Mouse (Mus musculus) c-Kit-positive CD71-positive TER-119-negative erythroid progenitor cells, embryonic 14.5 days (primary cell): ENCODE results near the gene Csf2ra.
"Not testable (repeated sequence)": the region's sequence is repeated elsewhere in the genome, so short reads cannot be mapped to it uniquely, and the experiment has no call there.

Experiments
- DNase-seq: peaks from one replicate; pipeline ENCODE4 v3.0.0-alpha.2; 2013; ENCODE audit warnings: low read depth

Gene Csf2ra

DNA sequence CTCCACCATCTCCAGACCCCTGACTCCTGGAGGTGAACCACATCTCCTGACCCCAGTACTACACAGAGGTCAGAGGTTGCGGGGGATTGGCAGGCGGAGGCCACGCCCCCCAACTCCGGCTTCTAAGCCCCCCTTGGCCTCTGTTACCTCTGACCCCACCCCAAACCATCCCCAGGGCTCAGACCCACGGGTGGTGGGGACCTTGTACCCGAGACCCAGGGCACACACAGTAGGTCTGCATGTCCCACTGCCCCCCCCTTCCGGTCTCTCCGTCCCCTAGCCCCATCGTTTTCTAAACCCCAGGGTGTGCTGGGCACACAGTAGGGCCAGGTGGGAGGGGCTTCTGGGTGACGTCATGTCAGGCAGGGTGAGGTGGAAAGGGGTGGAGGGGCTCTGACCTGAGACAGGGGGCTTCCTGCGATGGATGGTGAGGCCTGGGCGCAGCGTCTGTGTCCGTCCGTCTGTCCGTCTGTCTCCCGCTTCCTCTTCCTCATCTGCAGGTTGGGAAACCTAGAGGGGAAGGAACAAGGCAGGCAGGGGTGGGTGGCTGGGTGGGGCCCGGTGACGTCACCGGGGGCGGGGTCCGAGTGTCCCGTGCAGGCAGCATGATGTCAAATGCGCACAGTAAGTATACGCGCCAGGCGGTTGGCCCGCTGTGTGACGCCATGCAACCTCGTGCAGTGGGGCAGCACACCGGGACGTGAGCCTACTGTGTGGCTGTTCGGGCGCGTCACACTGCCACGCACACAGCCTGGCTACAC lies at the start of gene Csf2ra:
Csf2ra (minus strand) TSS at position 489 of the 761 bp plus-strand sequence.
- DNase-seq: no peak

DNA sequence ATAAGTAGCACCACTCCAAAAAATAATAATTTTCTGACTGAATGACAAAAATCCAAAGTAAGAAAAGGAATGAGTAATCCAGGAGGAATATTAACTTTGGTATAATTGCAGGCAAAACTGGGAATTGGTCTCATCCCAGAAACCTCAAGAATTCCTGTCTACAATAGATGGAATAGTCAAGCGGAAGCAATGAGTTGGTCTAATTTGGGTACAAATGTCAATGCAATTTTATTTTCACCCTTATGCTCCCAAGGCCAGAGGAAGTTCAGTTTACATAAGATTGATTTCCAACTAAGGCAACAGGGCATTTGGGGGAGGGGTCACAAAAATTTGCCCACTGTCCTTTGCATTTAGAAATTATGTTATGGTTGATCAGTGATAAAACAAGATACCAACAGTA lies 47.2 kb upstream of the Csf2ra start:
- DNase-seq: no peak

DNA sequence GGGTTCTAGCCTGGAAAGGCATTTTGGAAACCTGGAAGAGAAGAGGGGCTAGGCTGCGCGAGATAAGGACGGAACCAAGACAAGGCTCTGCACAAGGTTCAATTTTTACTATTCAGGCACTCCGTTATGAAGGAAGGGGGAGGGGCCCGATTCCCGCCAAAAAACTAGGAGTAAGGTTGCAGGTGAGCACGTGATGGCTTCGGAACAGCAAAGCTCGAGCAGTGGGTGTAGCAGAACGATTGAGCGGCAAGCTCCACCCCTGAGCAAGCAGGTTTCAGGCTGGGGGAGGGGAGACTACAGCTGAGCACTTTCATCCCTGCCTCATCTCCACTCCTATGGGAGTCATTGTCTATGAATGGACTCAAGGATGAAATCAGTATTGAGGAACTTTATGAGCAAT lies 40.9 kb upstream of the Csf2ra start:
- DNase-seq: not testable (repeated sequence)

DNA sequence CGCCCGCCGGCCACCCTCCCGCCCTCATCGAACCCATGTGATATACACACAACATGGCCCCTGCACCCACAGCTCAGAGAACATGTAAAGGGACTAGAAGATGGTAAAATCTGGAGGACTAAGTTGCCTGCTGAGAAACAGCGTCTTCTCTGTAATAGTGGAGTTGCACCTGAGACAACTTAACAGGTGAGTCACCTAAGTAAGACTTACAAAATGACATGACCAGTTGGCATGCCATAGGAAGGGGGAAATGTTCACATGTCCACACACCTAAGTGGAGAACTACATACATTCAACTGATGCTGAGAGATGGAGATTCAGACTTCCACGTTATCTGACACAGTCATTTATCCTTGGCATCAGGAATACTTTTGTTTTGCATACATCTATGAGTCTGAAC lies 38.9 kb upstream of the Csf2ra start:
- DNase-seq: peak; percentile 6

DNA sequence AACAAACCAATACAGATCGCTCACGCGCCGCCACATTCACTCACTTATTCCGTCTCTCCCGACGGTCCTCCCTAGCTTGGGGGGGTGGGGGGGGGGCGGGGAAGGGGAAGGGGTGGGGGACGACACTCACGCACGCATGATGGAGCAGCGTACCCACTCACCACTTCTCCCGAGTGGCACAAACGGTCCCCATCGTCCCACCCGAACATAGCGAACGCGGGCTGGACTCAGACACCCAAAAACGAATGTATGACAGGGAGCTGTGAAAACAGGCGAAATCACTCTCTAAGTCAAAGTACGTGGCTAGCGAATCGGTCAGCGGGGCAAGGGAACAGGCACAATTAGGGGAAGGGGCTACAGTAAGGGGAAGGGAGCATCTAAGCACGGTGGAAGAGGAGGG lies 38.4 kb upstream of the Csf2ra start:
- peak; percentile 4 for DNase-seq

DNA sequence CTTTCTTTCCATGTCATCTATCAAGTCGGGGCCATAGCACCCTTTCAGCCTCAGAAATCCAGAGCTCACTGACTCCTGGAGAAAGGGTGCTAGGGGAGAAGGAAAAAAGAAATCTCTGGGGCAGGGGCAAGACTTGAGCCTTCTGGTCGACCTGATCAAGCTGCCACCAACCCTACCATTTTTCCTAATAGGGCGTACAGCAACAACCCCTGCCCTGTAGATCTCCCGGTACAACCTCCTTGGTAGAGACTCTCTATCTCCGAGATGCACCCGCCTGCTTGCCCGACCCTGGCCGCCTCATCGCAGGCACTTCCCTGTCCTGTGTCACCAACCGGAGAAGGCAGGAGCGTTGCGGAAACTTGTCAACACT lies 38.0 kb upstream of the Csf2ra start:
- DNase-seq: peak; percentile 20

DNA sequence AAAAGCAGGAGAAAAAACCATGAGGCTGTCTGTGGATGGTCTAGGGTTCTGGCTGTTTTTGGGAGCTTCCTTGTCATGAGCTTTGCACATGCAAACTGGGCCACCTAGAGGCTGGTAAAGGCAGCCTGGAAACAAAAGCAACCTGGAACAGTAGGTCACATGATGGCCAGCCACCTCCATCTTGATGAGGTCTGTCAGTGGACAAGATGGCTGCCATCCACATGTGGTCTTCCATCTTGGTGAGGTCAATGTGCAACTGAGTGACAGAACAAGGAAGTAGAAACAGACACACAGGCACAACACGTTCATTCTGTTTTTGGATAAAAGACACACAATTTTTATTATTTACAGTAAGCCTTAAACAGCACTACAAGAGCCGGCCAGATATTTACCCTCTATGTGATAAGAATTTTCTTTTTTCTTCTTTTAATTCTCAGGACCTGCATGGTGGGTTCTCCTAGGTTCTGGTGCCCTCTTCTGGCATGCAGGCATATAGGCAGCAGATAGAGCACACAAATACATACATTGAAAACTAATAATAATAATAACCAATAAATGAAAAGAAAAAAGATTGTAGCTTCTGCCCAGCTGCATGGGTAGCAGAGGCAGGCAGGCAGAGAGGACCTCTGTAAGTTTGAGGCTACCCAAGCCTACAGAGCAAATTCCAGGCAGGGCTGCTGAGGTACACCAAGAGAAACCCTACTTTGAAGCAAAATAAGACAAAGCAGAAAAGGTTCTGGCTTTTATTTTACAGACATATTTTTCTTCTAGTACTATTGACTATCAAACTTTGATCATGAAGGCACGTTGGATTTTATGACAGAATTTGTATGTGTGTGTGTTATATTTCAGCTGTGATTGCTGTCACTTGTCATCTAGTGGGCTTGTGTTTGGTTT lies 37.4 kb upstream of the Csf2ra start:
- DNase-seq: peak; percentile 96

DNA sequence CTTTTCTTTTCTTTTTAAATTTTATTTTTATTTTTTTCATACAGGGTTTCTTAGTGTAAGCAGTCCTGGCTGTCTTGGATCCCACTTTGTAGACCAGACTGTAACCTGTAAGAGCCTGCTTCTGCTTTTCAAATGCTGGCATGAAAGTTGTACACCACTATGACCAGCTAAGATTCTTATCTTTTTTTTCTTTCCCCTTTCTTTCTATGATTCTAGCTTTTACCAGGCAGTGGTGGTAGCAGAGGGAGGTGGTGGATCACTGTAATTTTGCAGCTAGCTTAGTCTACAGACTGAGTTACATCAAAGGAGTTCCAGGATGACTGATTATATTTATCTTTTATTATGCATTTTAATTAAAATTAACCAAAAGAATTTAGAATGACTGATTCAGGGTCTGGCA lies 36.7 kb upstream of the Csf2ra start:
- DNase-seq: no peak

DNA sequence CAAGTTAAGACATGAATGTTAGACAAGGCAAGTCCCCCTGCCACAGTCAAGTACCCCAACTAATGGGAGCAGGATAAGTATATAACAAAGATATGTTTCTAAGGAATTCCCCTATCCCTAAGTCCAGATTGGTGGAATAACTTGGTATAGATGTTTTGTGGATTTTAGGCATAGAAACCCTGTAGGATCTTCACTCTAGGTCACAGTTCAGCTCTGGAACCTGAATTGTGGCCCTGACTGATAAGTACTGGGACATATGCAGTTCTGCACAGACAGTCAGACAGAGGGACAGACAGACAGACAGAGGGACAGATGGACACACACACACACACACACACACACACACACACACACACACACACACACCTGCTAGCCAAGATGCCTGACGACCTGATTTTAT lies 36.0 kb upstream of the Csf2ra start:
- peak; percentile 65 for DNase-seq

DNA sequence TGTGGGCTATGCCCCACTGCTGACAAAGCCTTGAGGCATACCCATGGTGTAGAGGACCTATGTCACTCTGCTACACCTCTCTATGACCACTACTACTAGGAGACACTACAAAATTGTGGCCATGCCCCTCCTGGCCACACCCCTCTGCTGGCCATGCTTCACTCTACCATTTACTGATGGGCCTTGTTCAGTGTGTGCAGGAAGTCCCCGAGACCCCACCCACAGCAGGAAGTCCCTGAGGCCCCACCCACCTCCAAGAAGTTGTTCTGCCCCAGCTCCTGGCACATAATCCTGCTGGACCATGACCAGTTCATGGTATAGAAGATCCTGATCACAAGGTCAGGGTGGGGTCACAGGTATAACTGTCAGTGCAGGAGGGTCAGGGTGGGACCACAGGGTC lies 33.0 kb upstream of the Csf2ra start:
- DNase-seq: no peak

DNA sequence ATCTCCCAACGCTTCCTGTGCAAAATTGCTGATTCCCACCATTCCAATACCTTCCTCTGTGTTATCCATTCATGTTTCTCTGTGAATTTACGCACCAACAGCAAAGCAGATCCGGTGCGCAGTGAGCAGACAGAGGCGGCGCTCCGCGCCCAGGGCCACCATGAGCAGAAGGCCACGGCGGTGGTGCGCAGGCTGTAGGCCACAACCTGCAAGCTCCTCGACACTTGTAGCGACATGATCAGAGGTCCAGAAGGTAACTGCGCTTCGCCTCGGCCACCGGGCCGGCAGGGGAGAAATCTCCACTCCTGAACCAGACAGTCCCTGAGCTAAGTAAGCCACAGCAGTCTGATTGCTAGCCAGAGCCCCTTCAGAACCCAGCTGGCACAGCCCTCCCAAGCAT lies 29.5 kb upstream of the Csf2ra start:
- DNase-seq: no peak

DNA sequence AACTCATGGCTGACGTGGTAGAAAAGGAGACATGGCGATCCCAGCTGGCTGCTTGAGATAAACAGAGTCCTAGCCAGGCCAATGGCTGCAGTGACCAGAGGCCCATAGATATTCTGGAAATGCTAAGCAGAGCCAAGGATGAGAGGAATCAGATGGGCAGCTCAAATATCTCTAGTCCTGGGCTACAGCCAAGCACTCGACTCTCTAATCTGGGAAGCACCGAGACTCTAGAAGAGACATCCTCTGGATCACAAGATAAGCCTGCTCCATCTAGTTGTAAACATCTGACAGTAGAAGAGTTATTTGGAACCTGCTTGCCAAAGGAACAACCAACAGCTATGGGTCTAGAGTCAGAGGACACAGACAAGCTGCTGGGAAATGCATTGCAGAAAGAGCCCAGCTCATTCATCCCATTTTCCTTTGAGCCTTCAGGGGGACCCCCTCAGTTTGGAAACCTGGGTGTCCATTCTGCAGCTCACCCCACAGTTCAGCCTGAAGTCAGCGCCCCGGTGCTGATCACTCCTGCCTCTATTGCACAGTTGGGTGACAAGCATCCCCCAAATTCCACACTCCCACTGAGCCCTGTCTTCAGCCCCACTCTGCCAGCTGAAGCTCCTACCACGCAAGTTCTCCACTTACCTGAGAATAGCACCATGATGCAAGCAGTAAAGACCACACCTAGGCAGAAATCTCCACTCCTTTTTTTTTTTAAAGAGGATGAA lies 28.1 kb upstream of the Csf2ra start:
- DNase-seq: no peak

DNA sequence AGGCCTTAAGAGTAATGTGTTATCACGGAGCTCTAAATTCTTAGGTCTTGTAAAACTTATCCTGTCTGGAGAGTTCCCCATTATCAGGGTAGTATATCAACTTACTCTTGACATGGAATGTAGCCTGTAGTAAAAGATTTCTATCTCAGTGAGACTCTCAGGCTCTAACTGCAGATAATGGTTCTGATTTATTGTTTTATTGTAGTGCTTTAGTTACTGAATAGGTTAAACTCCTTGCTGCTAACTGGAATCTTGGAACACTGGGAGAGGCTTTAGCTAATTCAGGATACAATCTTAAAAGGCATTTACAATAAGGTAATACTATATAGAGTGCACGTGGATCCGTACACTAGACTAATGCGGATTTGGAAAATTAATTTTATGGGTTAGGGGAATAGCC lies 19.1 kb upstream of the Csf2ra start:
- not testable (repeated sequence) for DNase-seq

DNA sequence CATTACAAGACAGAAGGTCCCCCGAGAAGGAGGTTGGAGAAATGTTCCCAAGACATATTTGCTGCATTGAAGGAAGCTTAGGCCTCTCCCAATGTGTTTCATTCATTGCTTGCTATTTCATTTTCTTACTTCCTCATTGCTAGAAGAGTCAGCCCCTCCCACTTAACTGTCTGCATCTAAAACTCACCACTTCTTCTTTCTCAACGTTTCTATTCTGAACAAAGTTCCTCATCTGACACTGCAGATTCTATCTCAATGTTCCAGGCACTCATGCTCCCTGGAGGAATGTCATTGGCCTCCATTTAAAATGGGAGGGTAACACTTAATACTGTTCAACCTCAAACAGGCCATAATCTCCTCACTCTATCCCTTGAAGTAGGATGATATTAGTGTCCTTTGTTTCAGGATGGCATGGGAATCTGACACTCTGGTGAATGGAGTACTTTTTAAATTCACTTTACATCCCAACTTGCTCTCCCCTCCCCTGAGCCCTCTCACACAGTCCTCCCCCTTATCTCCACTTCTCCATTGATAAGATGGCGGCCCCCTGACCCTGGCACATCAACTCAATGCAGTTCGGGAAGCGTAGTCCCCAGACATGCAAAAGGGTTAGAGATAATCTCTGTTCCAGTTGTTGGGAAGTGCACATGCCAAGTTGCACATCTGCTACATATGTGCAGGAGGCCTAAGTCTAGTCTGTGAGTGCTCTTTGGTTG lies 16.6 kb upstream of the Csf2ra start:
- no peak for DNase-seq

DNA sequence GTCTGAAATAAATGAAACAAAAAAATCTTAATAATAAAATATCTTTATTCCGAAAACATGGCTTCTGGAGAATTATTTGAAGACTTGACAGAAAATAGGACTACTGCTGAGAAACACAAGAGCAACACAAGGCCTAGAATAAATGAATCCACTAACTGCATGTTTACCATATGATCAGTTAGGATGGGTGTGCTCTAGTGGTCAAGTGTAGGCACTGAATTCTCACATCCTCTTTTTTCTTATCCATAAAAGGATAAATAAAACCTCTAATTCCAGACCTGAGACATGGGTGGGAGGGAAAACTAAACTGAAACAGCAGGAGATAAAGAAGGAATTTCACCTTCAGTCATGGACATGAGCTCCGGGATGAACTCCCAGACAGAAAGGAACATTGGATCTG lies 9.7 kb upstream of the Csf2ra start:
- DNase-seq: no peak

DNA sequence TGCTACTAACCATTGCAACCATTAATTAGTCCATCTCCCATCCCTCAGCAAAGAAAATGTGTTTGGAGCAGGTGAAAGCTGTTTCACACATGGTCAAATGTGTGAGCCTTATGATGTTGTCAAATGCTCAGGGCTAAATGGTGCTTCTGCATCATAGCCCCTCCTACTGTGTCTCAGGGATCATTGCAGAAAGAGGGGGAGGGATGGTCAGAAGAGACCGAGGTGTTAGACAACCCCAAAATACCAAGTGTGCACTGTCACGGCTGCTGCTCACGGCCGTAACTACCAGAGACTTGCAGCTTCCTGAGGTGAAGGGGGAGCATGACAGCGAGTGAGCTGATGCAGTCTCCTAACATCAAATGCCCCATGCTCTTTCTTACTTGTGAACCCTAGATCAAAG lies 6.3 kb upstream of the Csf2ra start:
- no peak for DNase-seq

DNA sequence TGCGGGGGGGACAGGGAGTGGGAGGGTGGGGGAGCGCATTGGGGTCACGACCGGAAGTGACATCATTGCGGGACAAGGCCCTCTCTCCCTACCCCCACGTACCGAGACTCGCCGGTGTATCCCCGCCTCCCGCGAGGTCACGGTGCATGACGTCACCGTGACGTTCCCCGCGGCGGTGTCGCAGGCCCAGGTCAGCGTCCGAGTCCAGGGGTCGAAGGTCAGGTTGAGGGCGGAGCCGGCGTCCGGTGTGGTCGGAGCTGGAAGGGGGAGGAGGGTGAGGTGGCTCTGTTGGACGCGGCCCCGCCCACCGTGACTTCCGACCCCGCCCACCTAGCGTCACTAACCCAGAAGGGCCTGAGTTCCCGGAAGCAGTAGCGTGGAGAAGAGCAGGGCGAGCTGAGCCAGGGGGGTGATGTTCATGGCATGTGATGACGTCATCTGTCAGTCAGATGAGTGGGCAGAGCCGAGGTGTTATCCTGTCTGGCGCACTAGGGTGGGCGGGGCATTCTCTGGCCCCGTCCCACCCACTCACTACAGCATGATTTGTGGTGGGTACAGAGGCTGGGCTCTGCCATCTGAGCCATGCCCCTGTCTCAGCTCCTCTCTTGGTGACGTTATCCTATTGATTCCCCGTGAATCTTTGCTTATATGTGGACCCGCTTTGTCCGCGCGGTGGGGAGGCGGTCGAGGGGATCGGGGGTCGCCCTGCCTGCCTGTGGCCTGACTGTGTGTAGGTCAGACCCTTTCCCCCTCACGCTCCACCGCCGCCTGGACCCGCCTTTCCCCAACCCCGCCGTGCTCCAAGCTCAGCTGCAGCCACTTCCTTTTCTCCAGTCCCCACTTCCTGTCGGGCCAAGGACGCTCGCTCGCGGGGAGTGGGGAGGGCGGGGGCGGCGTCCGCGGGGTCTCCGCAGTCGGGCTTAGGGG lies 1.0 kb downstream of the Csf2ra start:
- DNase-seq: peak; percentile 72

DNA sequence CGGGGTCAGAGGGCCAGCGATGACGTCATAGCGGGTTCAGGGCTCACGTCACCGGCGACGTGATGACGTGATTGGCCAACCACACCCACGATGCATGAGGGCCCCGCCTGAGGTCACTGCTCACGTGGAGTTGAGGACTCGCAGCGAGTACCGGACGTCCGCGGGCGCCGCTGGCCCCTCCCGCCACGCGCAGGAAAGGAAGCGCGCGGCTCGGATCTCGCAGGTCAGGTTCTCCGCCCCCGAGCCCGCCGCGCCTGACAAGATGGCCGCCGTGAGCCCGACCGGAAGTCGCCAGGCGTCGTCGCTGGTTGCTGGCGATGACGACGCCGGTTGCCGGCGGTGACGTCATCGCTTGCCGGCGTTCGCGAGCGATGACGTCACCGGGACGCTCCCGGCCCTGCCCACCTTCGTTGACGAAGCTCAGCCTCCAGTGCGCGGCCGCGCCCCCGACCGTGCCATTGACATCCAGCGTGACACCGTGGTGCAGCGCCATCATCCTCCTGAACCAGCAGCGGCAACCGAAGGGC lies 1.8 kb downstream of the Csf2ra start:
- peak; percentile 40 for DNase-seq

DNA sequence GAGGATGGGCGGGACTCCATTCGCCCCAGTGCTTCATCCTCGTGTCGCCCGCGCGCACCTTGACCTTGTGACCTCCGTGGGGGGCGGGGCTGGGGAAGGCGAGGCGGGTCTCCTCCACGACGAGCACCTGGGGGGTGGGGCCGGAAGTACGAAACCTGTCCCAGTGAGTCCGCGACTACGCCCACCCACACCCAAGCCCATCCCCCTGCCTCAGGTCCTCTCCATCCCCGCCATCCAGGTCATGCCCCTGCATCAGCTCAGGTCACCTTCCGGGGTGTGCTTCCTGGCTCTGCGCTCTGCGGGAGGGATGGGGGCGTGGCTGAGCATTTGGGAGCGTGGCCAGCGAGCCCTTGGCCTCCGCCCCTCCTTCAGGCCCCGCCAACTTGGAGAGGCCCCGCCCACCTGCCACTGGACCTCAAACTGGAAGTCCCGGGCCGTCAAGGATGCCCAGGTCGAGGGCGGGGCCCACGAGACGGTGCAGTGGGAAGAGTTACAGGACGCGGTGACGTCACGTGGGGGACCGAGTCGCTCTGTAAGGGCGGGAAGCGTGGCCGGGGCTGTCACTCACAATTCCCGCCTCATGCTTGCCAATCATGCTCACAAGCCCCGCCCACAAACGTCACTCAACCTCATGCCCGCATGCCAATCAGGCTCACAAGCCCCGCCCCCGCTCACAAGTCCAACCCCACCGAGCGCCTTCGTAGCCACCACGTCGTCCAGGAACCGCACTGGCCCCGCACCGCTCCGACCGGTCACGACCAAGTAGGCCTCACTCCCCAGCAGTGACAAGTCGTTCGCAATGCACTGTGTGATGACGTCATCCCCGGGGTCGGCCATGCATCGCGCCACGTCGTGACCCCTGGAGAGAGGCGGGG lies 2.5 kb downstream of the Csf2ra start:
- DNase-seq: peak; percentile 63
